Mouse (Mus musculus) embryo, embryonic 11 days (tissue): ENCODE results near the gene C1ql4.
"Not testable (repeated sequence)": the region's sequence is repeated elsewhere in the genome, so short reads cannot be mapped to it uniquely, and the experiment has no call there.

Experiments
- DNase-seq: peaks from one replicate; pipeline ENCODE4 v3.0.0-alpha.2; 2015

C1ql4 gene

GRCm38 (mm10) chr15:99071988-99072387, 15.6 kb downstream of the C1ql4 start:
- DNase-seq = no peak

- DNase-seq = no peak
These were observed 22.0 kb downstream of the C1ql4 start for GRCm38 (mm10) chr15:99065557-99066165.

- DNase-seq = peak; percentile 50
These were observed 31.3 kb downstream of the C1ql4 start for GRCm38 (mm10) chr15:99056332-99056731.

- peak; percentile 65 for DNase-seq
These were observed 32.1 kb downstream of the C1ql4 start for GRCm38 (mm10) chr15:99055511-99055961.

GRCm38 (mm10) chr15:99055040-99055439, 32.6 kb downstream of the C1ql4 start, which contains the start of gene Prph:
Prph (plus strand) TSS chr15:99055174.
- no peak for DNase-seq

GRCm38 (mm10) chr15:99053373-99053772, 34.2 kb downstream of the C1ql4 start:
- DNase-seq = peak; percentile 45

GRCm38 (mm10) chr15:99049473-99050253, 38.0 kb downstream of the C1ql4 start:
- peak; percentile 86 for DNase-seq

GRCm38 (mm10) chr15:99045734-99046133, 41.9 kb downstream of the C1ql4 start:
- not testable (repeated sequence) for DNase-seq

GRCm38 (mm10) chr15:99044854-99045253, 42.8 kb downstream of the C1ql4 start:
- DNase-seq = no peak

GRCm38 (mm10) chr15:99042334-99042733, 45.3 kb downstream of the C1ql4 start:
- no peak for DNase-seq

GRCm38 (mm10) chr15:99040920-99041856, 46.4 kb downstream of the C1ql4 start:
- no peak for DNase-seq

- DNase-seq = no peak
These were observed 47.4 kb downstream of the C1ql4 start for GRCm38 (mm10) chr15:99039996-99040919.

GRCm38 (mm10) chr15:99039306-99039705, 48.3 kb downstream of the C1ql4 start:
- no peak for DNase-seq

- DNase-seq = no peak
These were observed 48.8 kb downstream of the C1ql4 start for GRCm38 (mm10) chr15:99038797-99039196.

GRCm38 (mm10) chr15:99038025-99038424, 49.6 kb downstream of the C1ql4 start:
- DNase-seq = no peak

- no peak for DNase-seq
These were observed 51.2 kb downstream of the C1ql4 start for GRCm38 (mm10) chr15:99036249-99036905.

- no peak for DNase-seq
These were observed 52.2 kb downstream of the C1ql4 start for GRCm38 (mm10) chr15:99035431-99035830.
